Mouse (Mus musculus) C2C12 (cell line): ENCODE measurements around the gene Atxn7l3. TPM values are rescaled to one million over a fixed set of nuclear protein-coding genes. Genes with fewer than 3 reads are reported as not detected.

ENCODE experiments used
- H3K27me3 ChIP-seq: one replicate; pipeline ENCODE4 v1.6.1; 2011; ENCODE audit not compliant: control insufficient read depth, insufficient read depth, insufficient read length
- H3K36me3 ChIP-seq: one replicate; pipeline ENCODE4 v1.6.1; 2011; ENCODE audit not compliant: control insufficient read depth, insufficient read depth
- H3K4me3 ChIP-seq: one replicate; pipeline ENCODE4 v1.5.1; 2011; ENCODE audit warnings: mild to moderate bottlenecking, control low read depth; ENCODE audit not compliant: poor library complexity, insufficient read depth, severe bottlenecking
- H3K79me2 ChIP-seq: one replicate; pipeline ENCODE4 v1.6.1; 2011; ENCODE audit not compliant: control insufficient read depth, insufficient read depth
- H3K79me3 ChIP-seq: one replicate; pipeline ENCODE4 v1.6.1; 2011; ENCODE audit warnings: low read depth, control low read depth
- H3ac ChIP-seq: one replicate; pipeline ENCODE3; 2011; ENCODE audit warnings: low read depth; ENCODE audit not compliant: control insufficient read depth, insufficient read length
- CEBPB ChIP-seq: IDR thresholded peaks from one replicate; pipeline ENCODE4 v1.6.1; 2011; ENCODE audit warnings: low read depth, mild to moderate bottlenecking, control low read depth, moderate library complexity
- CTCF ChIP-seq: IDR thresholded peaks from one replicate; pipeline ENCODE4 v1.5.1; 2011; ENCODE audit not compliant: control insufficient read depth, insufficient read depth, insufficient read length
- FOSL1 ChIP-seq: IDR thresholded peaks from one replicate; pipeline ENCODE4 v1.8.0; 2011; ENCODE audit warnings: mild to moderate bottlenecking, low read length; ENCODE audit not compliant: poor library complexity, insufficient read depth, severe bottlenecking
- MAX ChIP-seq: IDR thresholded peaks from one replicate; pipeline ENCODE4 v1.6.1; 2011; ENCODE audit warnings: mild to moderate bottlenecking, control low read depth
- MYOD1 ChIP-seq: IDR thresholded peaks from one replicate; pipeline ENCODE4 v1.6.1; 2011; ENCODE audit warnings: low read depth; ENCODE audit not compliant: control insufficient read depth, insufficient read length
- MYOG ChIP-seq: IDR thresholded peaks from one replicate; pipeline ENCODE4 v1.6.1; 2011; ENCODE audit not compliant: control insufficient read depth, insufficient read length; ENCODE audit errors: extremely low read depth
- USF1 ChIP-seq: IDR thresholded peaks from one replicate; pipeline ENCODE4 v1.6.1; 2011; ENCODE audit warnings: low read depth, mild to moderate bottlenecking, control low read depth, moderate library complexity
- polyA plus RNA-seq: library from polyadenylated mRNA; unstranded; fragments of >200 nt; fragmentation: generic; extraction: Trizol; gene quantifications from one replicate; pipeline ENCODE4 v1.2.1, GENCODE M21; 2012; ENCODE audit warnings: missing spikeins

The Atxn7l3 gene
- polyA plus RNA-seq, 1 experiment = 33.9 TPM

GRCm38 (mm10) chr11:102295598-102296471 lies 596 bp downstream of the Atxn7l3 start:
- TF ChIP-seq USF1 = no peak
- no peak for TF ChIP-seq MYOG
- TF ChIP-seq MYOD1 = no peak
- no peak for TF ChIP-seq FOSL1
- no peak for TF ChIP-seq MAX
- H3K36me3 ChIP-seq = peaks cover 30% of the 10 kb centered on the region
- H3K27me3 ChIP-seq = no peaks in the 10 kb centered on the region
- H3K79me2 ChIP-seq = peaks cover 27% of the 10 kb centered on the region
- H3ac ChIP-seq = peak overlapping the region; percentile 98
- peak overlapping the region; percentile 89 for H3K4me3 ChIP-seq
- H3K79me3 ChIP-seq = peaks cover 24% of the 10 kb centered on the region

GRCm38 (mm10) chr11:102294887-102295597 lies 1.4 kb downstream of the Atxn7l3 start:
- peak overlapping the region; percentile 89 for H3K4me3 ChIP-seq
- H3K79me3 ChIP-seq = peaks cover 24% of the 10 kb centered on the region
- peaks cover 27% of the 10 kb centered on the region for H3K79me2 ChIP-seq
- peaks cover 37% of the 10 kb centered on the region for H3K36me3 ChIP-seq
- no peaks in the 10 kb centered on the region for H3K27me3 ChIP-seq
- TF ChIP-seq FOSL1 (no peak), MYOG (no peak), MAX (no peak), CEBPB (no peak), CTCF (no peak), USF1 (no peak)
- H3ac ChIP-seq = peak overlapping the region; percentile 98

- Histone ChIP-seq H3K79me3 (peaks cover 24% of the 10 kb centered on the region), H3K36me3 (peaks cover 43% of the 10 kb centered on the region), H3K4me3 (no peak overlapping the region), H3ac (peak overlapping the region; percentile 26), H3K79me2 (peaks cover 27% of the 10 kb centered on the region), H3K27me3 (no peaks in the 10 kb centered on the region)
- no peak for TF ChIP-seq MYOG
These were observed 2.0 kb downstream of the Atxn7l3 start for GRCm38 (mm10) chr11:102294416-102294815.

GRCm38 (mm10) chr11:102293971-102294370 lies 2.5 kb downstream of the Atxn7l3 start:
- TF ChIP-seq CEBPB = no peak
- TF ChIP-seq USF1 = no peak
- no peak for TF ChIP-seq CTCF
- Histone ChIP-seq H3ac (no peak overlapping the region), H3K4me3 (no peak overlapping the region), H3K79me3 (peaks cover 24% of the 10 kb centered on the region), H3K79me2 (peaks cover 27% of the 10 kb centered on the region), H3K27me3 (no peaks in the 10 kb centered on the region), H3K36me3 (peaks cover 46% of the 10 kb centered on the region)

- no peak overlapping the region for H3ac ChIP-seq
- TF ChIP-seq CEBPB (no peak), MAX (no peak), MYOD1 (no peak), FOSL1 (no peak), MYOG (no peak), CTCF (no peak), USF1 (no peak)
- no peaks in the 10 kb centered on the region for H3K27me3 ChIP-seq
- H3K4me3 ChIP-seq = no peak overlapping the region
- peaks cover 35% of the 10 kb centered on the region for H3K79me2 ChIP-seq
- peaks cover 24% of the 10 kb centered on the region for H3K79me3 ChIP-seq
- H3K36me3 ChIP-seq = peaks cover 61% of the 10 kb centered on the region
These were observed 5.3 kb downstream of the Atxn7l3 start for GRCm38 (mm10) chr11:102291051-102291535.
